Mouse (Mus musculus) kidney, adult 2 months (tissue): ENCODE data around the gene Stambp. TPM values are rescaled to one million over a fixed set of nuclear protein-coding genes. Genes with fewer than 3 reads are reported as not detected.
"Not testable (repeated sequence)": the region's sequence is repeated elsewhere in the genome, so short reads cannot be mapped to it uniquely, and the experiment has no call there.

Experiments used
- DNase-seq: peaks from one replicate; pipeline ENCODE4 v3.0.0; 2021
- H3K27ac ChIP-seq: fragments of 200-500 bp; 2 replicates; pipeline ENCODE4 v1.5.1; 2012; ENCODE audit warnings: low read depth, low read length, control low read depth, inconsistent platforms; ENCODE audit not compliant: insufficient read depth
- H3K27me3 ChIP-seq: fragments of 200-500 bp; replicated peaks from 2 replicates; pipeline ENCODE4 v1.6.1; 2012; ENCODE audit warnings: mild to moderate bottlenecking, moderate library complexity, low read length, inconsistent platforms; ENCODE audit not compliant: control insufficient read depth, insufficient read depth
- H3K36me3 ChIP-seq: fragments of 200-500 bp; 2 replicates; pipeline ENCODE4 v1.6.1; 2012; ENCODE audit warnings: mild to moderate bottlenecking, moderate library complexity, low read length, inconsistent platforms; ENCODE audit not compliant: control insufficient read depth, insufficient read depth
- H3K4me1 ChIP-seq: fragments of 200-500 bp; 2 replicates; pipeline ENCODE4 v1.6.1; 2011; ENCODE audit warnings: low read length; ENCODE audit not compliant: control insufficient read depth, insufficient read depth
- H3K4me3 ChIP-seq: fragments of 200-500 bp; 2 replicates; pipeline ENCODE4 v1.5.1; 2011; ENCODE audit warnings: mild to moderate bottlenecking, low read depth, low read length, control low read depth; ENCODE audit not compliant: insufficient read depth
- CTCF ChIP-seq: fragments of 200-500 bp; conservative IDR thresholded peaks from 2 replicates; pipeline ENCODE4 v1.5.1; 2011; ENCODE audit warnings: low read depth, mild to moderate bottlenecking, control low read depth, low read length, moderate library complexity, mixed read lengths; ENCODE audit not compliant: insufficient read depth, insufficient read length
- POLR2A ChIP-seq: fragments of 200-500 bp; IDR thresholded peaks from one replicate; pipeline ENCODE4 v1.6.1; 2011; ENCODE audit warnings: low read depth, low read length, control low read depth
- WGBS: fragments of 180-500 bp; shearing (Covaris S2); methylation state at CpG from one replicate; pipeline ENCODE4 v1.1.7; 2018; 5-methylcytosine and 5-hydroxymethylcytosine counted together
- polyA plus RNA-seq: library from polyadenylated mRNA; depleted of rRNA; stranded (reverse); fragments of >200 nt; gene quantifications from 2 replicates; pipeline ENCODE4 v1.2.3, GENCODE M21; 2012

Gene Stambp
- polyA plus RNA-seq, 1 experiment, result 13.9 TPM

GRCm38 (mm10) chr6:83599060-83599550 is 26.6 kb upstream of the Stambp start:
- no peaks in the 10 kb centered on the region for H3K4me1 ChIP-seq
- H3K27ac ChIP-seq, result no peak overlapping the region
- DNase-seq, result no peak
- H3K36me3 ChIP-seq, result no peaks in the 10 kb centered on the region
- no peak overlapping the region for H3K4me3 ChIP-seq
- no peaks in the 10 kb centered on the region for H3K27me3 ChIP-seq
- WGBS, result 39% methylated on average over 24 of the region's 24 CpGs
- TF ChIP-seq POLR2A, result no peak
- no peak for TF ChIP-seq CTCF

GRCm38 (mm10) chr6:83598646-83599045 is 26.1 kb upstream of the Stambp start:
- no peak for TF ChIP-seq POLR2A
- TF ChIP-seq CTCF, result peak; percentile 59
- DNase-seq, result peak; percentile 5
- no peaks in the 10 kb centered on the region for H3K36me3 ChIP-seq
- 8% methylated on average over 9 of the region's 9 CpGs for WGBS
- no peaks in the 10 kb centered on the region for H3K27me3 ChIP-seq
- no peak overlapping the region for H3K27ac ChIP-seq
- no peak overlapping the region for H3K4me3 ChIP-seq
- no peaks in the 10 kb centered on the region for H3K4me1 ChIP-seq

GRCm38 (mm10) chr6:83597988-83598387 is 25.5 kb upstream of the Stambp start:
- no peaks in the 10 kb centered on the region for H3K27me3 ChIP-seq
- no peaks in the 10 kb centered on the region for H3K36me3 ChIP-seq
- TF ChIP-seq CTCF, result no peak
- no peak for TF ChIP-seq POLR2A
- no peak overlapping the region for H3K27ac ChIP-seq
- H3K4me1 ChIP-seq, result no peaks in the 10 kb centered on the region
- no peak overlapping the region for H3K4me3 ChIP-seq
- 62% methylated on average over 3 of the region's 3 CpGs for WGBS
- DNase-seq, result no peak

GRCm38 (mm10) chr6:83595035-83595434 is 22.5 kb upstream of the Stambp start:
- TF ChIP-seq POLR2A (no peak), CTCF (no peak)
- Histone ChIP-seq H3K27ac (no peak overlapping the region), H3K4me1 (no peaks in the 10 kb centered on the region), H3K27me3 (no peaks in the 10 kb centered on the region), H3K4me3 (no peak overlapping the region), H3K36me3 (no peaks in the 10 kb centered on the region)
- no peak for DNase-seq
- 81% methylated on average over 2 of the region's 2 CpGs for WGBS

GRCm38 (mm10) chr6:83593896-83594295 is 21.4 kb upstream of the Stambp start:
- no peak for TF ChIP-seq POLR2A
- no peaks in the 10 kb centered on the region for H3K36me3 ChIP-seq
- H3K4me1 ChIP-seq, result no peaks in the 10 kb centered on the region
- H3K4me3 ChIP-seq, result no peak overlapping the region
- H3K27me3 ChIP-seq, result no peaks in the 10 kb centered on the region
- WGBS, result 66% methylated on average over 7 of the region's 7 CpGs
- no peak overlapping the region for H3K27ac ChIP-seq
- DNase-seq, result no peak

GRCm38 (mm10) chr6:83592051-83592450 is 19.5 kb upstream of the Stambp start:
- Histone ChIP-seq H3K36me3 (no peaks in the 10 kb centered on the region), H3K27me3 (no peaks in the 10 kb centered on the region), H3K4me1 (no peaks in the 10 kb centered on the region), H3K27ac (no peak overlapping the region), H3K4me3 (no peak overlapping the region)
- WGBS, result 60% methylated on average over 8 of the region's 8 CpGs
- DNase-seq, result no peak
- no peak for TF ChIP-seq CTCF
- TF ChIP-seq POLR2A, result no peak

GRCm38 (mm10) chr6:83590301-83590700 is 17.8 kb upstream of the Stambp start:
- 92% methylated on average over 3 of the region's 3 CpGs for WGBS
- H3K27me3 ChIP-seq, result no peaks in the 10 kb centered on the region
- no peak for TF ChIP-seq CTCF
- TF ChIP-seq POLR2A, result no peak
- H3K27ac ChIP-seq, result no peak overlapping the region
- no peak for DNase-seq
- H3K4me3 ChIP-seq, result no peak overlapping the region
- no peaks in the 10 kb centered on the region for H3K36me3 ChIP-seq
- no peaks in the 10 kb centered on the region for H3K4me1 ChIP-seq

GRCm38 (mm10) chr6:83587191-83587590 is 14.7 kb upstream of the Stambp start:
- not testable (repeated sequence) for H3K36me3 ChIP-seq, H3K27me3 ChIP-seq, H3K27ac ChIP-seq, H3K4me3 ChIP-seq, DNase-seq, H3K4me1 ChIP-seq
- 76% methylated on average over 8 of the region's 8 CpGs for WGBS

- not testable (repeated sequence) for DNase-seq, H3K27ac ChIP-seq, H3K27me3 ChIP-seq, H3K4me1 ChIP-seq, H3K36me3 ChIP-seq, H3K4me3 ChIP-seq
- 74% methylated on average over 9 of the region's 9 CpGs for WGBS
Measured at GRCm38 (mm10) chr6:83585328-83585727, 12.8 kb upstream of the Stambp start.
